Mouse (Mus musculus): ENCODE measurements around the gene Ints5.
A peak's percentile ranks its signal among the peaks of the same experiment; 100 is the strongest.
"Not testable (repeated sequence)": the region's sequence is repeated elsewhere in the genome, so short reads cannot be mapped to it uniquely, and the experiment has no call there.

Ints5 gene

DNA sequence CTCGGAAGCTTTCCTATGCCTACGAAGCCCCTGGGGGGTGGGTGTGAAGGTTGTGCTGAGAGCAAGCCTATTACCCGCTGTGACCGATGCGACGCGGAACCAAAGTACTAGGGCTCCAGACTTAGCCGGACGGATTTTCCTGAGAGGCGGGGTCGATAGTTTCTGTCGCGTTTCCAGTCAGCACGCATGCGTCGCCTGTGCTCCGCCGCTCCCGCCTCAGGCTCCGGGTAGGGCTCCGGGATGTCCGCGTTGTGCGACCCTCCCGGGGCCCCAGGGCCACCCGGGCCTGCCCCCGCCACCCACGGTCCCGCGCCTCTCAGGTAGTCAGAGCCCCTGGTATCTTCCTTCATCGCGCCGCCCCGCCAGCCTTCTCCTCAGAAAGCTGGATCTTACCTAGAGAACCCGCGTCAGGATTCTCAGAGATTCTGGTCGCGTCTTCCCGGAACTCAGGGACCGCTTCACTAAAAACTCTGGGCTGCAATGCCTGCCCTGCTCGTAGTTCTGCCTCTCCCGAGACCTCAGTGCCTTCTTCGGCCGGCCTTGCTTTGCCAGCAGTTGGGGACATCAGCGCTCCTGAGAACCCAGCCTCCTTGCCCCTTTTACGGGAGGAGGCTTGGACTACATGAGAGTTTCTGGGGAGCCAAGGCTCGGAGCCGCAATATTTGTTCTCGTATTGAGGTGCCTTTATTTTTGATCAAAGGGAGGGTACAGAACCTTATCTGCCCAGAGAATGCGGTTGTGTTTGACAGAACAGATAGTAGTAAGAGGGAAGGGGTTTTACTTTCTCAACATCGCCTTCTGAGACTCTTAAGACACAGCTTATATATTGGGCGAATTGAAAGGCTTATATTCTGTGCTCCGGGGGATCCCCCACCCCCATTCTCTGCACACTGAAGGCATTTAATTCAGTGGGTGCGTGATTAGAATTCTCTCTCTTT is at the start of gene Ints5:
Gene Ints5, plus strand, starts transcription at position 177 of the 938 bp plus-strand sequence.
- peak; percentile 80 for DNase-seq (ENCODE audit: low spot score)

DNA sequence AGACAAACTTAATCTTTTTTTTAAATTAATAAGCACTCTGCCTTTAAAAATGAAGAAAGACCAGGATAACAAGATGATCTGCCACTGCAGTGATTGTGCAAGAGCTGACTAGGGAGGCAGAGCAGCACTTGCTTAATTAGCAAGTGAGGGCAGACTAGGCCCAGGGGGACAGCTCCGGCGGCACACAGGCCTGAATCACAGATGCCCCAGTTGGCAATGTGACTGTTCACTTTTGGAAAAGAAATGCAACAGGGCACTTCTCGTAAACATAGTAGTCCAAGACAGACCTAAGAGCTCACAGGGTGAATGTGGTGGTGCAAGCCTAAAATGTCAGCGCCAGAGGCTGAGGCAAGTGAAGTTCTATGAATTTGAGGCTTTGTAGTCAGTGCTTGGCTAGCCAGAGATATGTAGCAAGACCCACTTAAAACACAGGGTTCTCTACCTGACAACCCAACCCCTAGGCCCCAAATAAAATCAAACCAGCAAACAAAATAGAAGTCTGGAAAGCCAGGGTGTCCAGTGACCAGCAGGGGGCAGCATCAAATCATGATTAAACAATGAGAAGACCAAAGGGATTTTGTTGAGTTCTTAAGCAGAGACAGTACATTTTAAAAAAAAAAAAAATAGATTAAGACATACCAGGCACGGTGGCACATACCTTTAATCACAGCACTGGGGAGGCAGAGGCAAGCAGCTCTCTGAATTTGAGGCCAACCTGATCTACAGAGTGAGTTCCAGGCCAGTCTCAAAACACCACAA is 48.3 kb upstream of the Ints5 start:
- peak; percentile 82 for DNase-seq (ENCODE audit: low spot score)

DNA sequence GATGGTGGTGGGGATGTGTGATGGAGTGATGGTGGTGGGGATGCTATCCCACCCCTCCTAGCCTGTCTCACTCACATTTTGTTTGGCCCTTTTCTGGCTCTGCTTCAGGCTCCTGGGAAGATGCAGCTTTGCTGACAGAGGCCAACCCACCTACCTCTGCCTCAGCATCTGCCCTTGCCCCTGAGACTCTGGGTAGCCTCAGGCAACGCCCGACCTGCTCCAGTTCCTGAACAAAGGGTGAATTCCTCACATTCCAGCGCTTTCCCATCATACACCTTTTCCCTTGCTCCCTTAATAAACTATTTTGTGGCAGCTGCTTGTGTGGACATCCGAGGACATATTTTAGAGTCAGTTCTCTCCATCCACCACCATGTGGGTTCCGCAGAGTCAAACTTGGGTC is 44.4 kb upstream of the Ints5 start:
- no peak for DNase-seq (ENCODE audit: low spot score)

DNA sequence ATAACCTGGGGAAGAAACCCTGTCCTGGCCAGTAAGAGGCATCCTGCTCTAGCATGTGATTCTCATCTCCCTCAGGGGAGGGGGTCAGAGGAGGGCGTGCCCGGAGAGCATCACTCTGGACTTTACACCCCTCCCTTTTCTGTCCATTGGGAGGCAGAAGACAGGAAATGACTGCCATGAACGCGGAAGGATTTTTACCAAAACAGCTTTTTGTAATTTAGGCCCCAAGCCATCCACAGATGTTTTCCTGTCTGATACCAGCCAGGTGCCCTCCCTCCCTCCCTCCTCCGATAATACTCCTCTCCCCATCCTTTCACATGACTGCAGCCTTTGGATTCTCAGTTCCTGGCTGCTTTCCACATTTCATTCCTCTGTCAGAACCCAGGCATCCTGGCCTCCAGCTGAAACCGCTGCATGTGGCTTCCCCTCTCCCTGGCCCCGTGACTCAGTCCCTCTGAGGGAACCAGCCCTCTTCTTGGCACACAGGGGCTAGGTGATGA is 42.4 kb upstream of the Ints5 start, which contains the start of gene Lrrn4cl:
Gene Lrrn4cl, plus strand, starts transcription at position 367 of the 500 bp plus-strand sequence.
- DNase-seq (ENCODE audit: low spot score), result no peak

DNA sequence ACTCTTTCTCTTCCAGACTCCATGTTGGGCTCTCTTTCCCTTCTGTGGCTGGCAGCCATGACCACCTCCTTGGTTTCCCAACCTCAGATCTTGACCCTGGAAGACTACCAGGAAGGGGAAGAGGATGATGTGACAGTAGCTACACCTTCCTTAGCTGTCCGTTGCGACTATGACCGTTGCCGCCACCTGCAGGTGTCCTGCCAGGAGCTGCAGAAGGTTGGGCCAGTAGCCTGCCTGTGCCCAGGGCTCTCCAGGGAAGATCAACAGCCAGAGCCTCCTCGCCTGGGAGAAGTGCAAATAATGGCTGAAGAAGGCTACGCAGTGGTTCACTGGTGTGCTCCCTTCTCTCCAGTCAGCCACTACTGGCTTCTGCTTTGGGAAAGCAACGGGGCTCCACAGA is 41.2 kb upstream of the Ints5 start:
- DNase-seq (ENCODE audit: low spot score), result no peak

DNA sequence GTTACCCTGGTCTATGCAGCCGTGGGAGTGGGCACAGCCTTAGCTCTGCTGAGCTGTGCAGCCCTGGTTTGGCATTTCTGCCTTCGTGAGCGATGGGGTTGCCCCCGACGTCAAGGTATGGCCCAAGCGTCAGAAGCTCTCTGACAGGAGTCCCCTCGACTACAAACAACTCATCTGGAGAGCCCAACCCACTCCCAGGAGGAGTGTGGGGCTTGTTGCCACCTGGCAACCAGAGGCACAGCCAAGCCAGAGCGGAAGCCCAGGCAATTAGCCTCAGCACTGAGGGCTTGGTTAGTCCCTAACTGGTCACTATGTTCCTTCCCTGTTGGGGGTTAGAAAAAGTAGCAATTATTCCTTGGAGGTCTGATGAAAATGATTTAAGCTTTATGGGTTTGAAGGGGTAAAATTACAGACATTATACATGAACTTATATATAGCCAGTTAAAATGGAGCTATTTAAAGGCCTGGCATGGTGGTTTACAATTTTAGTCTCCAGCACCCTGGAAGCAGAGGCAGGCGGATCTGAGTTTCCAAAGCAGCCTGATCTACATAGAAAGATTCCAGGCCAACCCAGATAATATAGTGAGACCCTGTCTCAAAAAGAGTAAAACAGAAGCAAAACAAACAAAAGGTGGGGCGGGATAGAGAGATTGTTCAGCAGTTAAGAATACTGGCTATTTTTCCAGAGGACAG is 40.4 kb upstream of the Ints5 start:
- no peak for DNase-seq (ENCODE audit: low spot score)

DNA sequence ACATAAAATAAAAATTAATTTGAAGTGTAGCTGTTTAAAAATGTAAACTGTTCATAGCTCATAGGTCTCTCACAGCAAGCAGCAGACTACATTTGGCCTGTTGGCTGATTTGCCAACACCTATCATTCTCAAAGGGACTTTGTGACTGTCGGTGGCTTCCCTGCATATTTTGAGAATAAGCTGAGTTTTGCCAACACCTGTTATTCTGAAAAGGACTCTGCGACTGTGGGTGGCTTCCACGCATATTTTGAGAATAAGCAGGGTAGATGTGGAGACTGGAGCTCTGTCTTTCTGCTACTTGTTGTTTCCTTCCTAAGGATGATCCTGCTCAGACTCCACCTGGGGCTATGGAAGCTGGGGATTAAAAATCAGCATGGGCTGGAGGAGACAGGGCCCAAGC is 39.7 kb upstream of the Ints5 start:
- DNase-seq (ENCODE audit: low spot score), result no peak

DNA sequence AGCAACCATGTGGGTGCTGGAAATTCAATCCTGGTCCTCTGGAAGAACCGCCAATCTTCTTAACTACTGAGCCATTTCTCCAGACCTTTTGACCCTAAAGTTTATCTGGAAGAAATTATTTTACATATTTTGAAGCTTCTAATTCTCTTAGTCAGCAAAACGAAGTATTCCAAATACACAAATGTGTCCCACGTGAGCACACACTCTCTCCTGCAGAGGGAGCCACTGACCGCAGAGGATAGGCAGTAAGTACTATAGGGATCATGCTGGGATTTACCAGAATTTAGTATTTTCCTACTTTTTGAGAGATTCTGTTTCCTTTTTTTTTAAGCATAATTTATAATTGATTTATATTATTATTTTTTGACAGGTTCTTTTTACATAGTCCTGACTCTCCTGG is 35.1 kb upstream of the Ints5 start:
- no peak for DNase-seq (ENCODE audit: low spot score)

DNA sequence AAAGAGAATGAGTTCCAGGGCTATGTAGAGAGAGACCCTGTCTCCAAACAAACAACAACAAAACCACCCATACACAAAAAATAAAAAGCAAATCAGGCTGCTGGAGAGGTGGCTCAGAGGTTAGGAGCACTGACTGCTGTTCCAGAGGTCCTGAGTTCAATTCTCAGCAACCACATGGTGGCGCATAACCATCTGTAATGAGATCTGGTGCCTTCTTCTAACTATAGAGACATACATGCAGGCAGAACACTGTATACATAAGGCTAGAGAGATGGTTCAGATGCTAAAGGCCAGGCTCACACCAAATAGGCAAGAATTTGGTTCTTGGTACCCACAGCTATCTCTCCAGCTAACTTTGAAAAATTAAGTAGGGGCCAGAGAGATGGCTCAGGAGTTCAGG is 33.8 kb upstream of the Ints5 start:
- no peak for DNase-seq (ENCODE audit: low spot score)

DNA sequence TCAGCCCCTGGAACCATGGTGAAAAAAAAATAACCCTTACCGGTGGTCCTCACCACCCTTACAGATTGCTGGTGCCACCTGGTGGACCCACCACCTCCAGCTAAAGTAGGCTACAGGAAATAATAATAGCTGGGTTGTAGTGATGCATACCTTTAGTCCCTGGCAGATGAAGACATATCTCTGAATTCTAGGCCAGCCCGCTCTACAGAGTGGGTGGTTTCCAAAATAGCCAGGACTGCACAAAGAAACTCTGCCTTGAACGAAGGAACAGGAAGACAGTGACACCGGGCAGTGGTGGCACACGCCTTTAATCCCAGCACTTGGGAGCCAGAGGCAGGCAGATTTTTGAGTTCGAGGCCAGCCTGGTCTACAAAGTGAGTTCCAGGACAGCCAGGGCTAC is 28.5 kb upstream of the Ints5 start:
- no peak for DNase-seq (ENCODE audit: low spot score)

DNA sequence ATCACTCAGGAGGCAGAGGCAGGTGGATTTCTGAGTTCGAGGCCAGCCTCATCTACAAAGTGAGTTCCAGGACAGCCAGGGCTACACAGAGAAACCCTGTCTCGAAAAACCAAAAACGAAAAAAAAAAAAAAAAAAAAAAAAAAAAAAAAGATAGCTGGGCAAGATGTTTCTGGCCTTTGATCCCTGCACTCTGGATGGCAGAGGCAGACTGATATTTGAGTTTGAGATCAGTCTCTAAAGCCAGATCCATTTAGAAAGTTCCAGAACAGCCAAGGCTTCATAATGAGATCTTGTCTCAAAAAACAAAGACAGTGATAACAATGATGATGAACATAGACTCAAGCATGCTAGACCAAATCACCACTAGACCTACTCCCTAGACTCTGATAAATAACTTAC is 22.4 kb upstream of the Ints5 start:
- DNase-seq (ENCODE audit: low spot score), result not testable (repeated sequence)

DNA sequence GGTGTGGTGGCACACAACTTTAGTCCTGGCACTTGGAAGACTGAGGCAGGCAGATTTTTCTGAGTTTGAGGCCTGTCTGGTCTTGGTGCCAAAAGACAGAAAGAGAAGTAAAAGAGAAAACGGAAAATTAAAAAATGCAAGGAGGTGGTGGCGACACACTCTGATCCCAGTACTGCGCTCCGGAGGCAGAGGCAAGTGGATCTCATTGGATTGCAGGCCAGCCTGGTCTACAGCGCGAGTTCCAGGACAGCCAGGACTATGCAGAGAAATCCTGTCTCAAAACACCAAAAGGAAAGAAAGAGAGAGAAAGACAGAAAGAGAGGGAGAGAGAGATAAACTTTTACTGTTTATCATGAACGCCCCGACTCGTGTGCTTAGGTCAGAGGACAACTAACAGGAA is 22.0 kb upstream of the Ints5 start:
- DNase-seq (ENCODE audit: low spot score), result no peak

DNA sequence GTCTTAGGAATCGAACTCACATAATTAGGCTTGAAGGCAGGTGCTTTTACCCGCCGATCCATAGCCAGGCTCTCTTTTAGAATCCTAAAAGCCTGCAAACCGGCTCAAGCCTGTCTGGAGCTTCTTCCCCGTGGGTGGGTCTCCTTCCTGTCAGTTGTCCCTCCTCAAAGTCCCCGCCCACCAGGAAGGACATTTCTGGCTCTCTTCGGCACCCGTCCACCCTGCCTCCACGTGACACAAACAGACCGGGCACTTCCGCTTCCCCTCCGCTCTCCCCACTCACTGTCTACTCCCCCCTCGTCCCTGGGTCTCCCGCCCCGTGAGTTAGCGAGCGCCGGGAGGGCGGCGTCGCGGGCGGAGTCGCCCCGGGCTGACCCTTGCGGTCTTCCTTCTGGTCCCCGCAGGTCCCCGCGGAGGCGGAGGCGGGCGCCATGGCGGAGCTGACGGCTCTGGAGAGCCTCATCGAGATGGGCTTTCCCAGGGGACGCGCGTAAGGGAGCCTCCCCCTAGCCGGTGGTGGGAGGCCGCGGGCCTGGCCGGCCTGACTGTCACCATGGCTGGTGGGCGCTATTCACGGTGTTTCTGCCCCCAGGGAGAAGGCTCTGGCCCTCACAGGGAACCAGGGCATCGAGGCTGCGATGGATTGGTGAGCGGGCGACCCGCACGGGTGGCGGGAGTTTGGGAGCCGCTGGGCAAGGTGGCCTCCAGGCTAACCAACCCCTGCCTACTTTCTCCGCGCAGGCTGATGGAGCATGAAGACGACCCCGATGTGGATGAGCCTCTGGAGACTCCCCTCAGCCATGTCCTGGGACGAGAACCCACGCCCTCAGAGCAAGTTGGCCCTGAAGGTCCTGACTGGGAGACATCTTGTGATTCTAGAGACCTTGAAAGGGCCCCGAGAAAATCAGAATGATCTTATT is 21.3 kb upstream of the Ints5 start, which contains the start of gene Ubxn1:
Gene Ubxn1, plus strand, starts transcription at position 230 of the 920 bp plus-strand sequence.
- DNase-seq (ENCODE audit: low spot score), result peak; percentile 92

DNA sequence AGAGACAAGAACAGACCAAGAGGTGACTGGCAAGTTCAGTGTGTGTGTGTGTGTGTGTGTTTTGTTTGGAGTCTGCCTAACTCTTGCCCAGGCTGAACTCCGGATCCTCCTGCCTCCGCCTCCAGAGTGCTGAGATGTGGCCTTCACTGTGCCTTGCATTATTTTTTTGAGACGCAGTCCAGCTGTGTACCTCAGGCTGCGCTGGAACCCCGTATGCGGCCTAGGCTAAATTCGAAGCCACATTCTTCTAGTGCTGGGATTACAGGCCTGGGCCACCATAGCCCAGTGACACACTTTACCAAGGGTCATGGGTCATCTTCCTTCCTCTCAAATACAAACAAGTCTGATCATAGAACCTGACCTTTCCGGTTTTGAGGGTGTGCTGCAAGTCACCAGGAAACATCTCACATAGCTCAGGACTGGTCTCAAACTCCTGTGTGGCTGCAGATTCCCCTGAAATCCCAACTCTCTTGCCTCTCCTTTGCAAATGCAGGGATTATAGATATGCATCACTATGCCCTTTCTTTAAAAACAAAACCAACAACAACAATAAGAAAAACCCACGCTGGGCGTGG is 20.5 kb upstream of the Ints5 start:
- no peak for DNase-seq (ENCODE audit: low spot score)

DNA sequence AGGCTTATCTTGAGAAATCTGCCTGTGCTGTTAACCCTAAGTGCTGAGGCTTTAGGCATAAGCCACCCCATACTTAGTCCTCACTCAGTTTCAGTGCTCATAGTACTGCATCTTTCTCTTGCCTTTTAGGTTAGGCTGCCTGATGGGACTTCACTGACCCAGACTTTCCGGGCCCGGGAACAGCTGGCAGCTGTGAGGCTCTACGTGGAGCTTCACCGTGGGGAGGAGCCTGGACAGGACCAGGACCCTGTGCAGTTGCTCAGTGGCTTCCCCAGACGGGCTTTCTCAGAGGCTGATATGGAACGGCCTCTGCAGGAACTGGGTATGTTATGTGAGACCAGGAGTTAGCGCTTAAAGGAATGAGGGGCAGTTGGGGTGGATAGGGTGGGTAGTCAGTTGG is 17.8 kb upstream of the Ints5 start:
- no peak for DNase-seq (ENCODE audit: low spot score)

DNA sequence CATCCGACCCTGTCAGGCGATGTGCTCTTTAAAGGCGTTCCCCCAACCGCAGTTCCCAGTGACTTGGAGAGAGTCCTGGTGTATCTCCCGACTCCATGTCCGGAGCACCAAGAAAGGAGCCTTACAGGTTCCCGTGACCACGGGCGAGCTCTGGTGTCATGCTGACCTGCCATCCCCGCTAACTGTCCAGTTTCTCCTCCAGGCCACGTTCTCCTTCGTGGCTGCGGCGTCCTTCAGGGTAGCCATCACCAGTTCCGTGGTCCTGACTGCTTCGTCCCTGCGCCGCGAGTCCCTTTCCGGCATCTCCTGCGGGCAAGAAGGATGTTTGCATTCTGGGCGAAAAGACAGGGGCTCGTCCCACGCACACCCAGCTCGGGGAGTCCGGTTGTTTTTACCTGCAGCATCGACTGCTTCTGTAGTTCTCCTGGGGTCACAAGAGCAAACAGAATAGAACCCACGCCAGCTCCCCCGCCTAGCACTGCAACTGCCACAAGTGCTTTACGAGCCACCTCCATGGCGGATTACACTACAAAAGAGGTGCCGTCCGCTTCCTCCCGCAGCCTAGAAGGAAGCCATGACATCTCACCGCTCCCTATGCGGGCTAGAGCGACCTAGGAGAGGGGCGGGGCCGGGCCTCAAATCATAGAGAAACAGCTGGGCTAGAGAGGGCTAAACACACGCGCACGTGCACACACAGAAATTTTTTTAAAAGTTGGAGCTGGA is 12.3 kb upstream of the Ints5 start, which contains the start of gene Uqcc3:
Gene Uqcc3, minus strand, starts transcription at position 613 of the 723 bp plus-strand sequence.
- peak; percentile 87 for DNase-seq (ENCODE audit: low spot score)

DNA sequence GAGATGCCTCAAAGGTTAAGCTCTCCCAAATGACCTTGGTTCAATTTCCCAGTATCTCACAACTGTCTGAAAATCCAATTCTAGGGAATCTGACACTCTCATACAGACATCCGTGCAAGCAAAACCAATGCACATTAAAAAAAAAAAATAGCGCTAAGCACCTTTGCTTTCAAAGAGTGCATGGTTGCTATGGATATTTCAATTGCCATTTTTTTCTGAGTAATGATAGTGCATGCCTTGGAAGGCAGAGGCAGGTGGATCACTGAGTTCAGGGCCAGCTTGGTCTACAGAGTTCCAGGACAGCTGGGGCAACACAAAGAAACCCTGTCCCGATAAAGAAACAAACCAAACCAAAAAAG is 11.8 kb upstream of the Ints5 start:
- no peak for DNase-seq (ENCODE audit: low spot score)

DNA sequence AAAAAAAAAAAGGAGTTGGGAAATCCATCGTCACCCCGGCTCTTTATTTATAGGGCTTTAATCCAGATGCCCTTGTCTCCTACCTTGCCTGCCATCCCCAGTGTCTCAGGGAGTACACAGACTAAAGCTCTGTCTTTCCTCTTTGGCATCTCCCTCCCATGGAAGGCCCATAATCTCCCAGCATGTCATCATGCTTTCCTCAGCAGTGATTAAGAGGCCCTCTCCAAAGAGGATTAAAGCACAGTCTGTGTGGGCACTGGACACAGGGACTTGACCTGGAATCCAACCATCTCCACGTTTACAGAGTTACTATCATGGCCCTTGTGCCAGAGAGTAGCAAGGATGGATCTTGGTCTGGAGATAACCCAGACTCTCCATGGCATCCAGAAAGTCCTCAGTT is 9.2 kb upstream of the Ints5 start, which contains the start of the genes Lbhd1 and Gm49403:
Gene Lbhd1, plus strand, starts transcription at position 117 of the 400 bp plus-strand sequence.
Gene Gm49403, plus strand, starts transcription at position 315 of the 400 bp plus-strand sequence.
- no peak for DNase-seq (ENCODE audit: low spot score)

DNA sequence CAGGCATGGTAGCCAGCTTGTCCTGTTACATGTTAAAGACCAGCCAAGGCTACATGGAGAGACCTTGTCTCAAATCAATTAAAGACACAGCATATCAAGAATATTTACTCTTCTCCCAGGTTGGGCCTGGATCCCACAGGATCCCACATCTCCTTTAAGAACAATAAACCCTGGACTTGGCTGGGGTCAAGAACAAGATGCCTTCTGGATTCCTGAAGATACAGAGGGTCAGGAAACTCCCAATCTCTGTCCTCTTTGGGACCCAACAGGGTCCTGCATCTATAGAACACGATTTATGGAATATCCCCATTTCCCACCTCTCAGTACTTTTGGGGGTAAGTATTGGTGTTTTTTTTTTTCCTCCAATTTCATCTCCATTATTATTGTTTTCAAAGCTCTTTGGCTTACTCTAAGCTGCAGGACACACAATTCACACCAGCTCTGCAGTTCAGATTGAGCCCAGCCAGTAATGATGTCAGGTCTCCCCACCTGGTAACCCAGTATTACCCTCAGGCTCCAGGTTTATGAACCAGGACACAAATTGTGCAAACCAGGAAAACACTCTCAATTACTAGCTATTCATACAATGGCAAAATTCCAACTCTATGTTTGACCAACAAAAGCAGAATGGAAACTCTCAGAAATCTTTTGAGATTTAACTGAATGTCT is 5.8 kb upstream of the Ints5 start:
- no peak for DNase-seq (ENCODE audit: low spot score)
